Mouse (Mus musculus): ENCODE results near the gene Dffa.

GRCm38 (mm10) chr4:149150256-149150655 lies 46.3 kb downstream of the Dffa start:
- TF ChIP-seq CTCF (IDR thresholded peaks at IDR 0.05; ENCODE audit: low read depth, low read length): no peak
- no peak for TF ChIP-seq POLR2A (IDR thresholded peaks at IDR 0.05; ENCODE audit: insufficient read depth, low read length)
